Mouse (Mus musculus) megakaryocyte progenitor cell, adult 5-6 weeks (primary cell): Measurements from ENCODE around the gene Gm20388. TPM values are rescaled to one million over a fixed set of nuclear protein-coding genes. Genes with fewer than 3 reads are reported as not detected.
"Not testable (repeated sequence)": the region's sequence is repeated elsewhere in the genome, so short reads cannot be mapped to it uniquely, and the experiment has no call there.

Experiments used
- ATAC-seq: replicated peaks from 2 replicates; pipeline ENCODE4 v1.8.0; 2016; ENCODE audit warnings: mild to moderate bottlenecking, moderate TSS enrichment, inconsistent platforms; ENCODE audit not compliant: poor library complexity
- total RNA-seq, 2 experiments: library from RNA; stranded (forward) in 1 of 2; stranded (reverse) in 1 of 2; fragments of 157-497, 149-512 nt in 1 of 2; fragments of 200-1000 nt in 1 of 2; gene quantifications; 2 replicates each; pipeline versions ENCODE4 v1.2.3 to v1.2.4; 2015 to 2017

The Gm20388 gene
- total RNA-seq, 2 experiments from 2014 or later: 18.6 TPM; not detected in 1

- peak; percentile 89 for ATAC-seq
Measured at GRCm38 (mm10) chr8:123280302-123281094, 3369.9 kb downstream of the Gm20388 start.

DNA sequence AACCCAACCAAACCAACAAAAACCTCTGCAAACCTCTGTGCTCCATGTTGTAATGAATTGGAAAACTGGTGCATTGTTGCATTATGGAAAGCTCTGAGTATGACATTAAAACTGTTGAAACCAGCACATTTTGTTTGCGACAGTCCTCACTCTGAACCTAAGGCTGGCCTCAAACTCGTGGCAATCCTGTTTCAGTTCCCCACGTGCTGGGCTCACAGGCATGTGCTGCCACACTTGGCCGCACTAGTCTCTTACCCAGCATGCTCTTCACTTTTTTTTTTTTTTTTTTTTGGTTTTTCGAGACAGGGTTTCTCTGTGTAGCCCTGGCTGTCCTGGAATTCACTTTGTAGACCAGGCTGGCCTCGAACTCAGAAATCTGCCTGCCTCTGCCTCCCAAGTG lies 3372.4 kb downstream of the Gm20388 start:
- ATAC-seq: not testable (repeated sequence)

- ATAC-seq: no peak
Measured at GRCm38 (mm10) chr8:123283991-123284390, 3373.3 kb downstream of the Gm20388 start.

DNA sequence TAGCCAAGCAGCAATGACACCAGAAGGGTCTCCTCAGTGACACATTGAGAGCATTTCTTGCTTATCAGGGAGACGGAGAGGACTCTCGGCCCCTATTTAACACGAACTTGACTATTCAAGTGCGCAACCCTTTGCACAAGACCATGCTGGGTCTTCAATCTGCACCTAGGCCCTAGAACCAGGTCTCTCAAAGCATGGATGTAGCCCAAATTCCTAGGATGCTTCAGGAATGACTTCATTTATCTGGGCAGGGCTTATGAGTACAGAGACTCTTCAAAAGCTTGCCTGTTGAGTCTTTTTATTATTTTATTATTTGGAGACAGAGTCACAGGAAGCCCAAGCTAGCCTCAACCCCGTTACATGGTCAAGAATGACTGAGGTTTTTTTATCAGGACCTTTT lies 3373.9 kb downstream of the Gm20388 start:
- no peak for ATAC-seq

GRCm38 (mm10) chr8:123287362-123287761 lies 3376.7 kb downstream of the Gm20388 start:
- ATAC-seq: no peak

DNA sequence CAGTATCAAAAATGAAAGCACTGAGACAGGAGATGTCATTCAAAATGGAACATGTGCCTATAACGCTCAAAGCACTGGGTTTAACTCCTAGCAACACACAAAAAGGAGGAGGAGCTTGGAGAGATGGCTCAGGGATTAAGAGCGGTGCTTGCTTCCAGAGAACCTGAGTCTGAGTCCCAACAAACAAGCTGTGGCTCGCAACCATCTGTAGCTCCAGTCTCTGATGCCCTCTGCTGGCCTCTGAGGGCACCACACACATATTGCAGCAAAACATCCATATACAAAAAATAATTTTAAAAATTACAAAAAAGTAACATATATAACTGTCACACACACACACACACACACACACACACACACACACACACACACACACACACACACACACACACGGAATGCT lies 3379.5 kb downstream of the Gm20388 start:
- peak; percentile 76 for ATAC-seq

GRCm38 (mm10) chr8:123290679-123291078 lies 3380.0 kb downstream of the Gm20388 start:
- no peak for ATAC-seq

DNA sequence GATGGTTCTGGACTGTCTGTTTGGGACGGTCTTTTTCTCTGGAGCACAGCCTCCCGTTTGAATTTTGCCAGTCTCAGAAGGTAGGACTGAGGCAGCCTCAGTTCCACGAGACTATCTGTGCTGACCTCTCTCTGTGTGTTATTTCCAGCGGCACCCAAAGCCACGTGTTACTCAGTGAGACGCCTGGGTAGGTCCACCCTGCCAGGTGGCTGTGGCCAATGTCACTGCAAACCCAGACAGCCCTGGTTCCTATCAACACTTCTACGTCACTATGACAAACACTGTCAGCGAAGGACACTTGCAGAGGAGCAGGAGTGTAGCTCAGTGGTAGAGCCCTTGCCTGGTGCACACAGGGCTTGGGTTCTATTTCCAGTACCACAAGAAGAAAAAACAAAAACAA lies 3381.1 kb downstream of the Gm20388 start:
- no peak for ATAC-seq

DNA sequence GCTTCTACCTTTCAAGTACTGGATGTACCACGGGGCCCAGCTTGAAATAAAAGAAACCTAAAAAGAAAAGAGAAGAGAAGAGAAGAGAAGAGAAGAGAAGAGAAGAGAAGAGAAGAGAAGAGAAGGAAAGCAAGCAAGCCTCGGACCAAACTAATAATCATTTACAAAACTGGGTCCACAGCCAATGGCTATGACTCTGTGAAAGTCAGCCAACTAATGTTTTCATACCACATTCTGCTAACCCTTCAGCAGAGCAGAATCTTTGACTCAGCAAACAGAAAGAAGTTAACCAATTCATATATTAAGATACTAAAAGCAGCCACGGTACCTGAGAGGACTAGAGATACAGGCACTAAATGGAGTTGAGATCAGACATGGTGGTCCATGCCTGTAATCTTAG lies 3381.6 kb downstream of the Gm20388 start:
- ATAC-seq: no peak

GRCm38 (mm10) chr8:123292785-123293184 lies 3382.1 kb downstream of the Gm20388 start:
- ATAC-seq: no peak

- no peak for ATAC-seq
Measured at GRCm38 (mm10) chr8:123298301-123298700, 3387.7 kb downstream of the Gm20388 start.

GRCm38 (mm10) chr8:123308738-123309137 lies 3398.1 kb downstream of the Gm20388 start:
- ATAC-seq: no peak

GRCm38 (mm10) chr8:123317781-123318466 lies 3407.3 kb downstream of the Gm20388 start:
- peak; percentile 49 for ATAC-seq

DNA sequence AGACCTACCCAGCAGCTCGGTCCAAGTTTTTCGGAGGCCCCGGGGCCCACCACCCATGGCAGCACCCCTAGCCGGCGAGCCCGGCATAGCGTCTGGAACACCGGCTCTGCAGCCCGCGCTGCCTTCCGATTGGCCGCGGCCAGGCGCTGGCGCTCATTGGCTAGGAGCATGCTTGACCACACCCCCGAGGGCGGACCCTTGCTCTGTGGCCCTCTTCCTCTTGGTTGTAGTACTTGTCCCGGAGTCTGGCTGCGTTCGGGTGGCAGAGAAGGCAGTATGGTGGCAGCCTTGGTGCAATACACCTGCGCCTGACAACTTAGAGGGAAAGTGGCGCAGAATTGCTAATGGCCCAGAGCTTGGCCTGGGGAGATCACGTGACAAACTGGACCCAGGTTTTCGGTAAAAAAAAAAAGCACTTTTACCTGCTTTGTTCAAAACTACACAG lies 3407.8 kb downstream of the Gm20388 start, which contains the start of gene Fanca:
Gene Fanca, minus strand, starts transcription at position 110 of the 445 bp plus-strand sequence.
- peak; percentile 98 for ATAC-seq

- peak; percentile 38 for ATAC-seq
Measured at GRCm38 (mm10) chr8:123319522-123320164, 3409.0 kb downstream of the Gm20388 start.

DNA sequence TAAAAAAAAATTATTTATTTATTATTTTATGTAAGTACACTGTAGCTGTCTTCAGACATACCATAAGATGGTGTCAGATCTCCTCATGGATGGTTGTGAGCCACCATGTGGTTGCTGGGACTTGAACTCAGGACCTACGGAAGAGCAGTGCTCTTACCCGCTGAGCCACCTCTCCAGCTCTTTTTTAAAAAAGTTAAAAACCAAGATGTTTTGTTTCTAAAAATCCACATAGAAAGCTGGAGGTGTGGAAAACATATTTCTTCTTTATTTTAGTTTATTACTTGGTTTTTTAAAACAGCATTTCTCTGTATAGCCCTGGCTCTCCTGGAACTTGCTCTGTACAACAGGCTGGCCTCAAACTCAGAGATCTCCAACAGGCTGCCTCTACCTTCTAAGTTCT lies 3417.9 kb downstream of the Gm20388 start:
- no peak for ATAC-seq

DNA sequence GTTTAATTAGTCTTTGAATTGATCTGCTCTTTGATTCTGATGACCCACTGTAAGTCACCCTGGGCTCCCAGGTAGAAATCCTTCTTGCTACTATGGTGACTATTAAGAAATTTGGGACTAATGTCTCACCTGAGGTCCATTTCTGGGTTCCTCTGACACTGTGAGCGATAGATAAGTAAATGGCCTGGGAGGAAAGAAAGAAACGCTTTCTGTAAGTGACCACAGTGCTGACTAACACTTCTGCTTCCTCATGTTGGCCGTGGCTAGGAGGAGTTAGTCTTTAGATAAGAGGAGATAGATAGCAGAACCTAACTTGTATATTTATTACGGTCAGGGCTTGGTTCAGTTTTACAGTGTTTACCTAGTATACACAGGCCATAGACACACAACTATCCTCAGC lies 3418.7 kb downstream of the Gm20388 start:
- ATAC-seq: no peak

GRCm38 (mm10) chr8:123329961-123330360 lies 3419.3 kb downstream of the Gm20388 start:
- ATAC-seq: no peak

GRCm38 (mm10) chr8:123330701-123331100 lies 3420.1 kb downstream of the Gm20388 start:
- ATAC-seq: no peak

GRCm38 (mm10) chr8:123331301-123331700 lies 3420.7 kb downstream of the Gm20388 start:
- no peak for ATAC-seq

GRCm38 (mm10) chr8:123331810-123332209 lies 3421.2 kb downstream of the Gm20388 start:
- ATAC-seq: peak; percentile 65
